Mouse (Mus musculus): Measurements from ENCODE around the gene 9930111J21Rik2. TPM values are rescaled to one million over a fixed set of nuclear protein-coding genes. Genes with fewer than 3 reads are reported as not detected.

The 9930111J21Rik2 gene
- total and polyA plus RNA-seq, 2 experiments, result 0.44 to 4.0 TPM

DNA sequence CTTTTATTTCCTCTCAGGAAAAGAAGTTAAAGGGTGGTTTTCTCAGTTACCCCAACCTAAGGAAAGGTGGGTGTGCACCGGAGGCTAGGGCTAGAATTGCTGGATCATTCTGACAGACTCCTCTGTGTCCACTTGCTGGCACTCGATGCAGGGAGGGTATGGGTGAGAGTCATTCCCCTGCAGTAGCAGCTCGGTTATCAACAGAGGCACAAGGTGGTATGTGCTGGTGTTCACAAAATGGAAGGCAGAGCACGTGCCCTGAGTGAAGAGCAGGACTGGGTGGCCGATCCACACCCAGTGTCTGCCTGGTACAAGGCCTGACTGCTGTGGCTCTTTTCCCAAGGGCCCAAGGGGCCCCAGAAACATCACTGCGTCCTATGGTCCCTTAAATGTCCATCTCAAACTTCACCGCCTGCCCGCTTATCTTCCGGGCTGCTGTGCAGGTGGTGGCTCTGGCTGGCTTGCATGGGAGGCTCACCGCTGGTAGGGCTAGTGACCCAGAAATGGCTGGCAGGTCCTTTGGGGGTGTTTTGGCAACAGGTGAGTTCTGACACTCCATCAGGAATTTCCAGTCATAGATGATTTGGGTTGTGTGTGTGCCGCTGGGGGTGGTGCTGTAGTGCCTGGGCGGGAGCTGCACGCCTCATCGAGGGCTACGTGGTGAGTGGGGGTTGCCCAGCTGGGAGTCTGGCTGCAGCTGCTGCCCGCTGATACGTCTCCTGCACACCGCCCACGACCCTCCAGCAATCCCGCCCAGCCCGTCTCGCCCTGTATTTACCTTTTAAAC, 37.0 kb upstream of the 9930111J21Rik2 start:
- no peaks in the 10 kb centered on the region for H3K36me3 ChIP-seq (ENCODE audit: control insufficient read depth, insufficient read depth, low read length)
- DNase-seq (ENCODE audit: extremely low read depth, low read depth, low spot score), result peak; percentile 66
- H3K4me3 ChIP-seq (ENCODE audit: insufficient read depth, low read depth, low read length), result peak overlapping the region; percentile 65
- peak overlapping the region; percentile 47 for H3K9ac ChIP-seq (ENCODE audit: low read depth, low read length)
- no peaks in the 10 kb centered on the region for H3K27me3 ChIP-seq (ENCODE audit: control insufficient read depth, insufficient read depth, low read length)
- H3K27ac ChIP-seq (replicated peaks; ENCODE audit: insufficient read depth, low read depth, low read length), result peak overlapping the region; percentile 84
- peaks cover 42% of the 10 kb centered on the region for H3K4me1 ChIP-seq (ENCODE audit: control insufficient read depth, insufficient read depth, low read length)
- 13% methylated on average over 22 of the region's 22 CpGs for WGBS
- TF ChIP-seq POLR2A (IDR thresholded peaks at IDR 0.05; ENCODE audit: extremely low read depth, insufficient read depth, low read length), result no peak
- no peaks in the 10 kb centered on the region; the same call in 1 of the 2 replicates for H3K79me2 ChIP-seq (ENCODE audit: control insufficient read depth, insufficient read depth, low read length)

DNA sequence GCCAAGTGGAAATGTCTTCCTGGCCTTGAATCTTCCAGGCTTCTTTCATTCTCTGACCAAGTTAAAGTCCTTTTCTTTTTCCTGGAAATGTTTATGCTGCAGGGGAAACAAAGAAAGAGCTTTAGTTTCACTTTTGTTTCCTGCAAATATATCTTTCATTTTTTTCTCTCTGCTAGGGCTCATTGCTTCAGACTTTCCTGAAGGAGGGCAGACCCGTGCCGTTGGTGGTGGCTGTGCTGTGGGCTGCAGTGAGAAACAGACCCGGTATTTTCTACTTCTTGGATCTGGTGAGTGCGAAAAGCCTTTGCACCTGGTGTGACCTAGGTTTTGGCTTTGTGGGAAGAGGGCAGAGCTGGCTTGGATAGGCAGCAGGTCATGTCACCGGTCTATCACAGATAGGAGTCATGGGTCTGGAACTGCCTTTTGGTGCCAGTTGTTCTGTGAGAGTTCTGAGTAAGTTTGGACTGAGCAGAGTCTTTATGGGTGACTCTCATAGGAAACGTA, 35.9 kb upstream of the 9930111J21Rik2 start:
- H3K4me1 ChIP-seq (ENCODE audit: control insufficient read depth, insufficient read depth, low read length), result peaks cover 43% of the 10 kb centered on the region
- no peaks in the 10 kb centered on the region for H3K27me3 ChIP-seq (ENCODE audit: control insufficient read depth, insufficient read depth, low read length)
- no peak for TF ChIP-seq CTCF (IDR thresholded peaks at IDR 0.05; ENCODE audit: low read depth, low read length)
- no peak for TF ChIP-seq POLR2A (IDR thresholded peaks at IDR 0.05; ENCODE audit: extremely low read depth, insufficient read depth, low read length)
- DNase-seq (ENCODE audit: extremely low read depth, low read depth, low spot score), result peak; percentile 91
- peak overlapping the region; percentile 73 for H3K27ac ChIP-seq (replicated peaks; ENCODE audit: insufficient read depth, low read depth, low read length)
- H3K79me2 ChIP-seq (ENCODE audit: control insufficient read depth, insufficient read depth, low read length), result no peaks in the 10 kb centered on the region; the same call in 1 of the 2 replicates
- peak overlapping the region; percentile 32 for H3K4me3 ChIP-seq (ENCODE audit: insufficient read depth, low read depth, low read length)
- H3K9ac ChIP-seq (ENCODE audit: low read depth, low read length), result peak overlapping the region; percentile 30
- 5% methylated on average over 6 of the region's 6 CpGs for WGBS
- H3K36me3 ChIP-seq (ENCODE audit: control insufficient read depth, insufficient read depth, low read length), result no peaks in the 10 kb centered on the region

DNA sequence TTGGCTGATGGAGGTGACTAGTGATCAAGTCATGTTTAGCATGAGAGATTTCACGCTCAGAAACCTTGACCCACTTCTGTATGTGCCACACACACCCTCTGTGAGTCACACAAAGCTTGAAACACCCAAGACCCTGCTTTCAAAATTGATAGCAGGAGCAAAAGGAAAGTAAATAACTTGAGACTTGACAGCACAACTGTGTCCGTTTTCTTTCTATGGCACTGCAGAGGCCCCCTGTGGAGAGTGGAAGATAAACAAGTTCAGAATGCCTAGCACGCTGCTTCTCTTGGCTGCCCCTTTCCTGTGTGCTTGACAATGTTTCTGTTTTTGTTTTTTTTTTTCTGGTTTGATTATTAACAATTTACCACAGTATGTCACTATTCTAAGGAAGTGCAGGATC, 33.8 kb upstream of the 9930111J21Rik2 start:
- Histone ChIP-seq H3K27me3 (ENCODE audit: control insufficient read depth, insufficient read depth, low read length) (no peaks in the 10 kb centered on the region), H3K36me3 (ENCODE audit: control insufficient read depth, insufficient read depth, low read length) (no peaks in the 10 kb centered on the region), H3K27ac (replicated peaks; ENCODE audit: insufficient read depth, low read depth, low read length) (peak overlapping the region; percentile 71), H3K4me3 (ENCODE audit: insufficient read depth, low read depth, low read length) (no peak overlapping the region), H3K9ac (ENCODE audit: low read depth, low read length) (peak overlapping the region; percentile 29; the same call in 1 of the 2 replicates), H3K79me2 (ENCODE audit: control insufficient read depth, insufficient read depth, low read length) (no peaks in the 10 kb centered on the region; the same call in 1 of the 2 replicates), H3K4me1 (ENCODE audit: control insufficient read depth, insufficient read depth, low read length) (peaks cover 34% of the 10 kb centered on the region)
- 4% methylated on average over 3 of the region's 3 CpGs for WGBS
- DNase-seq (ENCODE audit: extremely low read depth, low read depth, low spot score), result peak; percentile 30
- TF ChIP-seq CTCF (IDR thresholded peaks at IDR 0.05; ENCODE audit: low read depth, low read length) (peak; percentile 30; the same call in 1 of the 2 replicates), POLR2A (IDR thresholded peaks at IDR 0.05; ENCODE audit: extremely low read depth, insufficient read depth, low read length) (no peak)

- no peak for DNase-seq (ENCODE audit: extremely low read depth, low read depth, low spot score)
- peaks cover 32% of the 10 kb centered on the region for H3K4me1 ChIP-seq (ENCODE audit: control insufficient read depth, insufficient read depth, low read length)
- H3K79me2 ChIP-seq (ENCODE audit: control insufficient read depth, insufficient read depth, low read length), result no peaks in the 10 kb centered on the region; the same call in 1 of the 2 replicates
- H3K9ac ChIP-seq (ENCODE audit: low read depth, low read length), result no peak overlapping the region
- WGBS, result 36% methylated on average over 1 of the region's 1 CpGs
- no peaks in the 10 kb centered on the region for H3K36me3 ChIP-seq (ENCODE audit: control insufficient read depth, insufficient read depth, low read length)
- no peak overlapping the region for H3K4me3 ChIP-seq (ENCODE audit: insufficient read depth, low read depth, low read length)
- peak overlapping the region; percentile 71 for H3K27ac ChIP-seq (replicated peaks; ENCODE audit: insufficient read depth, low read depth, low read length)
- TF ChIP-seq POLR2A (IDR thresholded peaks at IDR 0.05; ENCODE audit: extremely low read depth, insufficient read depth, low read length), result no peak
- TF ChIP-seq CTCF (IDR thresholded peaks at IDR 0.05; ENCODE audit: low read depth, low read length), result no peak
- no peaks in the 10 kb centered on the region for H3K27me3 ChIP-seq (ENCODE audit: control insufficient read depth, insufficient read depth, low read length)
Measured at GRCm38 (mm10) chr11:49084385-49084784, 33.3 kb upstream of the 9930111J21Rik2 start.

DNA sequence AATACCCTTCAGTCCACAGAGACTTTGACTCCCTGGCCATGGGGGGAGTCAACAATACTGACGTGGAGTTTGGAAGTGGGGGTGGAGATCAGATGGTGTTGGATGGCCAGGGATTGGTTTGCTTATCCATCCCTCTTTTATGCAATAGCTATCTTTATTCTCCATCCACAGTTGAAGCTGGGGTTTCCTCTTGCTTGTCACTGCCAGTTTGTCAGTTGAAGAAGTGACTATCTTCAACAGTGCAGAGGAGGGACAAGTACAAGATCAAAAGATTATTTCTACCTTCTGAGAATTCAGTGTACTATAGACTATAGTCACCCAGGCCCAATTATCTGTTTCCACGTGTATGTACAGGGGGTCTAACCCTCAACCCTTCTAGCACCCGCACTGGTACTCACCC, 32.8 kb upstream of the 9930111J21Rik2 start:
- peak; percentile 75 for DNase-seq (ENCODE audit: extremely low read depth, low read depth, low spot score)
- H3K4me1 ChIP-seq (ENCODE audit: control insufficient read depth, insufficient read depth, low read length), result peaks cover 30% of the 10 kb centered on the region

GRCm38 (mm10) chr11:49083146-49083545, 32.1 kb upstream of the 9930111J21Rik2 start:
- no peaks in the 10 kb centered on the region; the same call in 1 of the 2 replicates for H3K79me2 ChIP-seq (ENCODE audit: control insufficient read depth, insufficient read depth, low read length)
- no peak overlapping the region for H3K9ac ChIP-seq (ENCODE audit: low read depth, low read length)
- WGBS, result 81% methylated on average over 1 of the region's 1 CpGs
- TF ChIP-seq POLR2A (IDR thresholded peaks at IDR 0.05; ENCODE audit: extremely low read depth, insufficient read depth, low read length), result no peak
- TF ChIP-seq CTCF (IDR thresholded peaks at IDR 0.05; ENCODE audit: low read depth, low read length), result no peak
- no peaks in the 10 kb centered on the region for H3K36me3 ChIP-seq (ENCODE audit: control insufficient read depth, insufficient read depth, low read length)
- H3K27me3 ChIP-seq (ENCODE audit: control insufficient read depth, insufficient read depth, low read length), result no peaks in the 10 kb centered on the region
- no peak for DNase-seq (ENCODE audit: extremely low read depth, low read depth, low spot score)
- H3K4me3 ChIP-seq (ENCODE audit: insufficient read depth, low read depth, low read length), result no peak overlapping the region
- H3K27ac ChIP-seq (replicated peaks; ENCODE audit: insufficient read depth, low read depth, low read length), result peak overlapping the region; percentile 21; the same call in 1 of the 2 replicates
- peaks cover 30% of the 10 kb centered on the region for H3K4me1 ChIP-seq (ENCODE audit: control insufficient read depth, insufficient read depth, low read length)

More for the DNA sequence above, 32.8 kb upstream of the 9930111J21Rik2 start:
- Histone ChIP-seq H3K36me3 (ENCODE audit: control insufficient read depth, insufficient read depth, low read length) (no peaks in the 10 kb centered on the region), H3K9ac (ENCODE audit: low read depth, low read length) (no peak overlapping the region), H3K27me3 (ENCODE audit: control insufficient read depth, insufficient read depth, low read length) (no peaks in the 10 kb centered on the region), H3K27ac (replicated peaks; ENCODE audit: insufficient read depth, low read depth, low read length) (peak overlapping the region; percentile 68), H3K4me3 (ENCODE audit: insufficient read depth, low read depth, low read length) (no peak overlapping the region), H3K79me2 (ENCODE audit: control insufficient read depth, insufficient read depth, low read length) (no peaks in the 10 kb centered on the region; the same call in 1 of the 2 replicates)
- WGBS, result 52% methylated on average over 3 of the region's 3 CpGs
- no peak for TF ChIP-seq CTCF (IDR thresholded peaks at IDR 0.05; ENCODE audit: low read depth, low read length)

Measured in liver, adult 2 months (tissue).